Mouse (Mus musculus): Measurements from ENCODE around the gene Lman2. TPM values are rescaled to one million over a fixed set of nuclear protein-coding genes. Genes with fewer than 3 reads are reported as not detected.

The Lman2 gene
- polyA plus RNA-seq, 1 experiment from 2014 or later: 106 TPM

- H3K9ac ChIP-seq: no peak overlapping the region
- no peak for DNase-seq
- no peaks in the 10 kb centered on the region for H3K4me1 ChIP-seq (ENCODE audit: insufficient read depth)
- H3K36me3 ChIP-seq (ENCODE audit: insufficient read depth): no peaks in the 10 kb centered on the region
- 68% methylated on average over 15 of the region's 15 CpGs for WGBS
- ATAC-seq (ENCODE audit: insufficient read depth): no peak
- H3K27ac ChIP-seq (ENCODE audit: low read depth): no peak overlapping the region
- 0 out of 2 replicates have a peak, but pooled peaks cover 2% of the 10 kb centered on the region for H3K27me3 ChIP-seq (ENCODE audit: insufficient read depth, low read length)
- no peak overlapping the region for H3K4me3 ChIP-seq (ENCODE audit: low read depth, low read length)
- H3K9me3 ChIP-seq (ENCODE audit: low read depth, low read length): no peaks in the 10 kb centered on the region
- H3K4me2 ChIP-seq: no peak overlapping the region
- no peak for TF ChIP-seq CTCF (IDR thresholded peaks at IDR 0.05; ENCODE audit: low read depth)
Measured at GRCm38 (mm10) chr13:55403935-55404852, 41.6 kb upstream of the Lman2 start.

- DNase-seq: no peak
- H3K9ac ChIP-seq: no peak overlapping the region
- no peak for TF ChIP-seq CTCF (IDR thresholded peaks at IDR 0.05; ENCODE audit: low read depth)
- 66% methylated on average over 7 of the region's 7 CpGs for WGBS
- H3K4me1 ChIP-seq (ENCODE audit: insufficient read depth): no peaks in the 10 kb centered on the region
- H3K27me3 ChIP-seq (ENCODE audit: insufficient read depth, low read length): 0 out of 2 replicates have a peak, but pooled peaks cover 2% of the 10 kb centered on the region
- no peak overlapping the region for H3K4me3 ChIP-seq (ENCODE audit: low read depth, low read length)
- H3K4me2 ChIP-seq: no peak overlapping the region
- H3K36me3 ChIP-seq (ENCODE audit: insufficient read depth): no peaks in the 10 kb centered on the region
- no peak for ATAC-seq (ENCODE audit: insufficient read depth)
- no peaks in the 10 kb centered on the region for H3K9me3 ChIP-seq (ENCODE audit: low read depth, low read length)
- H3K27ac ChIP-seq (ENCODE audit: low read depth): no peak overlapping the region
Measured at GRCm38 (mm10) chr13:55403266-55403665, 40.7 kb upstream of the Lman2 start.

- no peak overlapping the region for H3K4me3 ChIP-seq (ENCODE audit: low read depth, low read length)
- H3K27me3 ChIP-seq (ENCODE audit: insufficient read depth, low read length): no peaks in the 10 kb centered on the region
- H3K9ac ChIP-seq: no peak overlapping the region
- H3K4me1 ChIP-seq (ENCODE audit: insufficient read depth): no peaks in the 10 kb centered on the region
- H3K9me3 ChIP-seq (ENCODE audit: low read depth, low read length): no peaks in the 10 kb centered on the region
- TF ChIP-seq CTCF (IDR thresholded peaks at IDR 0.05; ENCODE audit: low read depth): no peak
- no peak for DNase-seq
- no peak overlapping the region for H3K27ac ChIP-seq (ENCODE audit: low read depth)
- H3K36me3 ChIP-seq (ENCODE audit: insufficient read depth): no peaks in the 10 kb centered on the region
- no peak for ATAC-seq (ENCODE audit: insufficient read depth)
- 47% methylated on average over 1 of the region's 1 CpGs for WGBS
- no peak overlapping the region for H3K4me2 ChIP-seq
Measured at GRCm38 (mm10) chr13:55400039-55400346, 37.4 kb upstream of the Lman2 start.

- no peaks in the 10 kb centered on the region for H3K9me3 ChIP-seq (ENCODE audit: low read depth, low read length)
- H3K27ac ChIP-seq (ENCODE audit: low read depth): no peak overlapping the region
- no peaks in the 10 kb centered on the region for H3K4me1 ChIP-seq (ENCODE audit: insufficient read depth)
- H3K36me3 ChIP-seq (ENCODE audit: insufficient read depth): no peaks in the 10 kb centered on the region
- H3K4me3 ChIP-seq (ENCODE audit: low read depth, low read length): no peak overlapping the region
- 0 out of 2 replicates have a peak, but pooled peaks cover 2% of the 10 kb centered on the region for H3K27me3 ChIP-seq (ENCODE audit: insufficient read depth, low read length)
- WGBS: 64% methylated on average over 5 of the region's 5 CpGs
- DNase-seq (no peak), ATAC-seq (ENCODE audit: insufficient read depth) (no peak)
- H3K9ac ChIP-seq: no peak overlapping the region
- no peak for TF ChIP-seq CTCF (IDR thresholded peaks at IDR 0.05; ENCODE audit: low read depth)
- no peak overlapping the region for H3K4me2 ChIP-seq
Measured at GRCm38 (mm10) chr13:55399300-55400038, 36.9 kb upstream of the Lman2 start.

GRCm38 (mm10) chr13:55398088-55398487 is 35.5 kb upstream of the Lman2 start, which contains the start of gene Slc34a1:
Slc34a1 (plus strand) TSS chr13:55398187.
- Histone ChIP-seq H3K4me2 (no peak within 1 kb of the TSS), H3K9ac (no peak within 1 kb of the TSS), H3K27ac (ENCODE audit: low read depth) (no peak within 1 kb of the TSS), H3K9me3 (ENCODE audit: low read depth, low read length) (no peaks in the 10 kb centered on the region), H3K4me1 (ENCODE audit: insufficient read depth) (no peaks in the 10 kb centered on the region), H3K36me3 (ENCODE audit: insufficient read depth) (no peaks in the 10 kb centered on the region), H3K27me3 (ENCODE audit: insufficient read depth, low read length) (0 out of 2 replicates have a peak, but pooled peaks cover 2% of the 10 kb centered on the region), H3K4me3 (ENCODE audit: low read depth, low read length) (no peak within 1 kb of the TSS)
- ATAC-seq (ENCODE audit: insufficient read depth) (no peak), DNase-seq (no peak)
- WGBS: 79% methylated on average over 1 of the region's 1 CpGs
- no peak for TF ChIP-seq CTCF (IDR thresholded peaks at IDR 0.05; ENCODE audit: low read depth)

- peak; percentile 44 for TF ChIP-seq CTCF (IDR thresholded peaks at IDR 0.05; ENCODE audit: low read depth)
- H3K9ac ChIP-seq: no peak overlapping the region
- H3K4me1 ChIP-seq (ENCODE audit: insufficient read depth): no peaks in the 10 kb centered on the region
- ATAC-seq (ENCODE audit: insufficient read depth) (no peak), DNase-seq (peak; percentile 21)
- WGBS: 71% methylated on average over 4 of the region's 4 CpGs
- H3K4me2 ChIP-seq: no peak overlapping the region
- no peak overlapping the region for H3K27ac ChIP-seq (ENCODE audit: low read depth)
- 0 out of 2 replicates have a peak, but pooled peaks cover 2% of the 10 kb centered on the region for H3K27me3 ChIP-seq (ENCODE audit: insufficient read depth, low read length)
- no peaks in the 10 kb centered on the region for H3K9me3 ChIP-seq (ENCODE audit: low read depth, low read length)
- no peak overlapping the region for H3K4me3 ChIP-seq (ENCODE audit: low read depth, low read length)
- H3K36me3 ChIP-seq (ENCODE audit: insufficient read depth): no peaks in the 10 kb centered on the region
Measured at GRCm38 (mm10) chr13:55392933-55393332, 30.4 kb upstream of the Lman2 start.

GRCm38 (mm10) chr13:55391626-55392029 is 29.0 kb upstream of the Lman2 start:
- H3K9me3 ChIP-seq (ENCODE audit: low read depth, low read length): no peaks in the 10 kb centered on the region
- no peak overlapping the region for H3K4me3 ChIP-seq (ENCODE audit: low read depth, low read length)
- TF ChIP-seq CTCF (IDR thresholded peaks at IDR 0.05; ENCODE audit: low read depth): no peak
- no peak for ATAC-seq (ENCODE audit: insufficient read depth)
- no peaks in the 10 kb centered on the region for H3K36me3 ChIP-seq (ENCODE audit: insufficient read depth)
- H3K4me2 ChIP-seq: no peak overlapping the region
- H3K27ac ChIP-seq (ENCODE audit: low read depth): no peak overlapping the region
- DNase-seq: no peak
- H3K9ac ChIP-seq: no peak overlapping the region
- no peaks in the 10 kb centered on the region for H3K4me1 ChIP-seq (ENCODE audit: insufficient read depth)
- 0 out of 2 replicates have a peak, but pooled peaks cover 2% of the 10 kb centered on the region for H3K27me3 ChIP-seq (ENCODE audit: insufficient read depth, low read length)
- WGBS: 81% methylated on average over 1 of the region's 1 CpGs

All from lung, embryonic 14.5 days (tissue).